Mouse (Mus musculus): ENCODE data around the gene Atp5s. TPM values are rescaled to one million over a fixed set of nuclear protein-coding genes. Genes with fewer than 3 reads are reported as not detected.

The Atp5s gene
- total RNA-seq (2021) = 10 to 100 TPM; 16.0 to 21.1 TPM
- long read RNA-seq, experiment 1, transcript Atp5s-201 (5 exons, 1,485 nt) = major isoform, 13 of 26 reads
- long read RNA-seq, experiment 1, partial matches to known transcripts = 4 of 26 reads
- long read RNA-seq, experiment 1, other reads (novel, unspliced or antisense) = 7 of 26 reads
- long read RNA-seq, experiment 2, transcript Atp5s-201 (5 exons, 1,485 nt) = major isoform, 8 of 15 reads
- long read RNA-seq, experiment 2, partial matches to known transcripts = 2 of 15 reads
- long read RNA-seq, experiment 2, other reads (novel, unspliced or antisense) = 4 of 15 reads

GRCm38 (mm10) chr12:69724711-69725460, at the start of gene Atp5s, which contains the start of gene L2hgdh:
Atp5s (plus strand) TSS chr12:69724950.
L2hgdh (minus strand) TSS chr12:69724873.
- DNase-seq = peak; percentile 98

- DNase-seq = no peak
These were observed 48.6 kb upstream of the Atp5s start for GRCm38 (mm10) chr12:69676157-69676556.

- peak; percentile 67 for DNase-seq
These were observed 43.9 kb upstream of the Atp5s start for GRCm38 (mm10) chr12:69680635-69681565.

GRCm38 (mm10) chr12:69681566-69682061, 43.1 kb upstream of the Atp5s start, which contains the start of gene Sos2:
Sos2 (minus strand) TSS chr12:69681852.
- DNase-seq = peak; percentile 78

GRCm38 (mm10) chr12:69682065-69682787, 42.5 kb upstream of the Atp5s start:
- peak; percentile 94 for DNase-seq

- DNase-seq = peak; percentile 40
These were observed 41.8 kb upstream of the Atp5s start for GRCm38 (mm10) chr12:69682788-69683419.

- peak; percentile 93 for DNase-seq
These were observed 41.2 kb upstream of the Atp5s start for GRCm38 (mm10) chr12:69683537-69683936.

GRCm38 (mm10) chr12:69688368-69688767, 36.4 kb upstream of the Atp5s start:
- peak; percentile 47 for DNase-seq

GRCm38 (mm10) chr12:69689094-69689493, 35.7 kb upstream of the Atp5s start:
- no peak for DNase-seq

GRCm38 (mm10) chr12:69690714-69691113, 34.0 kb upstream of the Atp5s start:
- no peak for DNase-seq

GRCm38 (mm10) chr12:69693471-69693870, 31.3 kb upstream of the Atp5s start:
- DNase-seq = no peak

GRCm38 (mm10) chr12:69696746-69697145, 28.0 kb upstream of the Atp5s start:
- DNase-seq = peak; percentile 70

- no peak for DNase-seq
These were observed 26.4 kb upstream of the Atp5s start for GRCm38 (mm10) chr12:69698352-69698751.

- DNase-seq = no peak
These were observed 19.8 kb upstream of the Atp5s start for GRCm38 (mm10) chr12:69704799-69705458.

- DNase-seq = no peak
These were observed 11.1 kb upstream of the Atp5s start for GRCm38 (mm10) chr12:69713628-69714027.

- no peak for DNase-seq
These were observed 1.9 kb upstream of the Atp5s start for GRCm38 (mm10) chr12:69722857-69723256.

GRCm38 (mm10) chr12:69723376-69723775, 1.4 kb upstream of the Atp5s start:
- DNase-seq = no peak

GRCm38 (mm10) chr12:69724018-69724710, 586 bp upstream of the Atp5s start:
- no peak for DNase-seq

- no peak for DNase-seq
These were observed 4.5 kb downstream of the Atp5s start for GRCm38 (mm10) chr12:69729246-69729645.

- no peak for DNase-seq
These were observed 5.6 kb downstream of the Atp5s start for GRCm38 (mm10) chr12:69730306-69730705.

Measured in adrenal gland, postnatal 10 days (tissue).